Mouse (Mus musculus): Measurements from ENCODE around the gene Arid4b.
A peak's percentile ranks its signal among the peaks of the same experiment; 100 is the strongest.

The Arid4b gene

DNA sequence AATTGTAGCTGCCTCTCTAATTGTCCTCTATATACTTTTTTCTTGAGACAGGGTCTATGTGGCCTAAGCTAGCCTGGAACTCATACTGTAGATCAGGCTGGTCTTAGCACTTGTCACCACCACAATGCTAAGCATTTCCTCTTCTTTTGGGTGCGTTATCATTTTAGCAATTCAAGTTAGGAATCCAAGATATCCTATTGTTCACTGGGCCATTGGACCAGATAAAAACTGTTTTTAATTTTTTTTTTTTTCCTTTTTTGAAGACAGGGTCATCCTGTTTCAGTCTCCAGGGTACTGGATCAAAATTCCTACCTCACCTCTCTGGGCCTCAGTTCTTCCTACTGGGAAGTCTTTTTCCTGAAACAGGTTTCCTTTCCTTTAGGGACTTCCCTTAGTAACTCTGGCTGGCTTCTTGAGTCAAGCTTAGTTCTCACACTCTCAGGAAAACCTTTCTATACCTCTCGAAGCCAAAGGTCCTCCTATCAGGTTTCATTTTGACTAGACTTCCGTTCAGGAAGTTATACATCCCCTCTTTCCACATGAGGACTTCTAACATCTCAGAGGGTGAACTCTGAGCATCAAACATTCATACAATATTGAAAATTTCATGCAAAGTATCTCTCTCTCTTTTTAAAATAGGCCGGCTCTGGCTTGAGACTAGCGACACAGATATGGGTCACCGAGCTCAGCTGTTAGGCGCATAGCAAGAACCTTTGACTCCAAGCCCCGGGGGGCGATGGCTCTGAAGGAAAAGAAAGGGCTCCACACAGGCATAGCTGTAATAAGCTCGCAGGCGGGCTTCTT is 621 bp upstream of the Arid4b start:
- DNase-seq (ENCODE audit: low spot score in 2 of 2): no peak

DNA sequence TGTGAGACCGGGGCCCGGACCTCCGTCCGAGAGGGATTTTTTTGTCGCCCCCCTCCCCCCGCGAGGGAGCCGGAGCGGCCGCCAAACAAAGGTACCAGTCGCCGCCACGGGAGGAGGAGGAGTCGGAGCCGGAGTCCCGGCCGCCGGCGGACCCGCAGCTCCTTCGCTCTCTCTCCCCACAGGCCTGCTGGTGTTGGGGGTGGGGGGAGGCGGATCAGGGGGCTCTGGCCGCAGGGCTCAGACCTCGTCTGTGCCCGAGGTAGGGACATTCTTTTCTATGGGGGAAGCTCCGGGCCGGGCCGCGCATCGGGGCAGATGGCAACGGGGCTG is 875 bp downstream of the Arid4b start:
- DNase-seq (ENCODE audit: low spot score in 2 of 2): no peak

DNA sequence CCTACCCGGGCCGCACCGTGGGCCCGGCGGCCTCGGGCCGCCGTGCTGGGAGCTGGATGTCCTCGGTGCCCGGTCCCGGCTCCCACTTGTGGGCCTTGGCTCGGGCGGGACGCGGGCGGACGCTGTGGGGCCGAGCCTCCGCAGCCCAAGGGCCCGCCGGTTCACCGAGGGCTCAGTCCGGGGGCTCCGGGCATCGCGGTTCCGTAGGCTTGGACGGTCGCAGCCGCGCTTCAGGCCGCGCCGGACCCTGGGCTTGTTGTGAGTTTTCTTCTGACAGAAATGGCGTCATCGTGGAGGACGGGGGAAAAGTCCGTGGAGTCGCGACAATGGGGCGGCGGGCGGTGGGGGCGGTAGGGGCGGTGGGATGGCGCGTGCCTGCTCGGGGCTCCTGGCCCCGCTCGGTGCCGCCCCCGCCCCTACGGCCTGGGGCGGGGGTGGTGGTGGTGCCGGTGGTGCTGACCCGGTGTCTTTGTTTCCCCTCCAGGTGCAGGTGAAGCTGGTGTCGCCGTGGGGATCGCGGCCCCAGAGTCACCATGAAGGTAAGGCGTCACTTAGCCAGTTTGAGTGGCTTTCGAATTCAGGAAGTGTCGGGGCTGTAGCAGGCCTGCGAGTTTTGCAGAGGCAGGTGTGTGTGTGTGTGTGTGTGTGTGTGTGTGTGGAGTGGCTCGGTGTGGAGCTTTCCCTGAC is 1.5 kb downstream of the Arid4b start:
- peak in 1 of 2 experiments; percentile 34 for DNase-seq (ENCODE audit: low spot score in 2 of 2)

DNA sequence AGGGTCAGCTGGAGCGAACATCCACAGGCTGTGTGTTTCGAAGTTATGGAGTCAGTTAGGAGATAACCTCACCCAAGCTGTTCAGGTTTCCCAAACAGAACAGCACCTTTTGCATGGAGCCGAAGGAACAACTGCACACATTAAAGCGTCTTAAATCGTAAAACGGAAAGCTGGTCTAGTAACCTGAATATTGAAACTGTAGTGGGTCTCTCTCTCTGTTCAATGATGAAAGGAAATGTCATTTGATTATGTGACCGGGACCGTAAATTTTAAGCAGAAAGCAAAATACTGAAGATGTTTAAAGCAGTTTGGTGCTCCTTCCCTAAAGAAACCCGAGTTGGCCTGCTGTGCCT is 2.0 kb downstream of the Arid4b start:
- no peak for DNase-seq (ENCODE audit: low spot score in 2 of 2)

DNA sequence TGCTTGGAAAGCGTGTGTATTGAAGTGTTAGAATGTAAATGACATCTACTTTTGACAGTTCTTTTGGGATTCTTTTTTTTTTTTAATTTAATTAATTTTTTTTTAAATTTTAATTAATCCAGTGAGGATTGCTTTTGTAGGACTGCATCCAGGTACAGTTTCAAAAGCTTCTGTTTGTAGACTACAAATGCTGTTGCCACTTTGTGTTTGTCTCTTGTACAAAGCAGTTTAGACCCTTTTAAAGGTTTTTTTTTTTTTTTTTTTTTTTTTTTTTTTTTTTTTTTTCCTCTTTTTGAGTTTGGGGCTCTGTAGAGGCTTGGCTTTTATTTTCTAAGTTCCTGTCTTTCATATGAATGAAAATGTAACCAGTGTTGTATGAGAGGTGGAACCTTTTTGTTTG is 2.7 kb downstream of the Arid4b start:
- DNase-seq (ENCODE audit: low spot score in 2 of 2): no peak

DNA sequence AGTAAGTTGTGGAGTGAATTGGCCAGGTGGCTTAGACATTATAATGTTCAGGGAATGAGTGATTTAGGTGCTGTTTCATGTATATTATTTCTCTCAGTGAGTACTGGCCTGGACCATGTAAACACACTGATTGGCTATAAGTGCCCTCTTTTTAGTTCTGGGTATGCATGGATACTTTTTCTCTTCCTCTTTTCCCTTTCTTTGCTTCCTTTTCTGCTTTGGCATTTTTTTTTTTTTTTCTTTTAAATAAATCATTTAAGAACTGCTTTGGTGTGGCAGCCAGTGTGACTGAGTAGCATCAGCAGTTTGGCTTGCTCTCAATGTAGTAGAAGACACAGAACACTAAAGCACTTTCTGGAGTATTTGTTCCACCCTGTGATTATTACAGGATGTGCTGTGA is 5.0 kb downstream of the Arid4b start:
- DNase-seq (ENCODE audit: low spot score in 2 of 2): no peak

DNA sequence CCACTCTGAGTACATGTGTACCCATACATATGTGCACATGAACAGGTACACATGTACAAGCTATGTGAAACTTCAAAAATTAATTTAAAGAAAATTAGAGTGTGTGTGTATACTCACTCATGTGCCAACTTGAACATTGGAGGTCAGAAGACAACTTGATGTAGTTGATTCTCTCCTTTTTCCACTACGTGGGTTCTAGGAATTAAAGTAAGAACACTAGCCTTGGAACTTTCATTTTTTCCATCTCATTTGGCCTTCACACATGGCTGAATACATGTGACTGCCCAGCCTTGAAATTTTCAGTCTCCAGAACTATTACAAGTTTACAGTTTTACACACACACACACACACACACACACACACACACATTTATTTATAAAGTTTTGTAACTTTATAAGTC is 6.3 kb downstream of the Arid4b start:
- no peak for DNase-seq (ENCODE audit: low spot score in 2 of 2)

DNA sequence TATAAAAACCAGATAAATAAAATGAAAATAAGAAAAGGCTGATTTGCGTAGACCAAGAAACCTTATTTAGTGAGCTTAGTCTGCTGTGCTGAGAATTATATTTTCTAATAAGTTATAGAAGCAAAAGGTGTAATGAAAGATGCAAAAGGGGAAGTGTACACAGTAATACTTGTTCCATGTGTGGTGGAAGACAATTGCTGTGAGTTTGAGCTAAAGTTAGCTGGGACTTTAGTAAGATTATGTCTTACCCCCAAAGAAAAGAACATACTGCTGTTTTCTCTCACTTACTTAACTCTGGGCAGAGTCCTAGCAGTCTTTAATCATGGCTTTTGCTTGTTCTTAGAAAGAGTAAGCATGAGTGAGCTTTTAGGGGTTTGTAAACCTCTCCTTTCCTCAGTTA is 11.3 kb downstream of the Arid4b start:
- no peak for DNase-seq (ENCODE audit: low spot score in 2 of 2)

DNA sequence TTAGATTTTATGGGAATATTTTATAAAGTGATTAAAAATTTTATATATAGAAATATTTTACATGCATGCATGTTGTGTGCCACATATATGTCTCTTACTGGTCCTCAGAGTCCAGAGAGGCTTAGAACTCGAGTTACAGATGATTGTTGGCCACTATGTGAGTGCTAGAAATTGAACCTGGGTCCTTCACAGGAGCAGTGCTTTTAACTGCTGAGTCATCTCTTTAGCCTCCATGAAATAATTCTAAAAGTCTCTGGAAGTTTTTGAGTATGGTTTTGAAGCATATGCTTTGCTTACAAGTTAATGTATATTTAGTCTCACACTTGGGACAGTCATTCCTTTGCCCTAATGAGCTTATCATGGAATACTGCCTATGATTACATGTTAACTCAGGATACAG is 12.3 kb downstream of the Arid4b start:
- DNase-seq (ENCODE audit: low spot score in 2 of 2): no peak

DNA sequence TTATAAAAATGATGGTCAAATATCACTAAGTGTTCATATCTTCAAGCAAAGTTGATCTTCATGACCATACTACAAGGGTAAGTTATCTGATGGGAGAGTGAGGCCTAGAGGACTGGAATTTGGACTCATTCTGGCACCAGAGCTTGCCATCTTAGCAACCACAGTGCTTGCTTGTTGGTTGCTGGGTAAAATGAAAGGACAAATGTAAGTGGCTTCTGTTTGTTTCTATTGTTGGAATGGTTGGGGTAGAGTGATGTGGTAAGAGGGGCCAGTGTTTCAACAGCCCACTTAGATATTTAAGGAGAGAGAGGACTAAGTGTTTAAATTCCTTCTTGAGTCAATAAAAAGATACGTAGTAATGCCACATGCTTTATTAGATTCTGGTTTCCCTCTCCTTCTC is 25.6 kb downstream of the Arid4b start:
- DNase-seq (ENCODE audit: low spot score in 2 of 2): no peak

DNA sequence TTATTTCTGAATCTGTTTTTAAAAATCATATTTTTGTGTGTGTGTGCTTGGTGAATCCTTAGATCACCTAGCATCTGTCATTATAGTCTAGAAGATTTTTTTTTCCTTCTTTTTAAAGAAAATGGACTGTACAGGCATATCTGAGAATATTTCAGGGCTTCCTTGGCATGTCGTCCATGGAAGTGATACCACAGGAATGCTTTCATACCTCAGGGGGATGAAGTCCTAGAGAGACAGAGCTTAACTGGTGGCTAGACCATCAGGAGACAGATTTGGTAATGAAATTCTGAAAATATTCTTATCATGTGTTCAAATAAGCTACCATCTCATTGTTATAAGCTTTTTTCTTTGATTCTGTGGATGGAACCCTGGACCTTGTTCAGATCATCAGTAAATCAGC is 40.0 kb downstream of the Arid4b start:
- DNase-seq (ENCODE audit: low spot score in 2 of 2): no peak

DNA sequence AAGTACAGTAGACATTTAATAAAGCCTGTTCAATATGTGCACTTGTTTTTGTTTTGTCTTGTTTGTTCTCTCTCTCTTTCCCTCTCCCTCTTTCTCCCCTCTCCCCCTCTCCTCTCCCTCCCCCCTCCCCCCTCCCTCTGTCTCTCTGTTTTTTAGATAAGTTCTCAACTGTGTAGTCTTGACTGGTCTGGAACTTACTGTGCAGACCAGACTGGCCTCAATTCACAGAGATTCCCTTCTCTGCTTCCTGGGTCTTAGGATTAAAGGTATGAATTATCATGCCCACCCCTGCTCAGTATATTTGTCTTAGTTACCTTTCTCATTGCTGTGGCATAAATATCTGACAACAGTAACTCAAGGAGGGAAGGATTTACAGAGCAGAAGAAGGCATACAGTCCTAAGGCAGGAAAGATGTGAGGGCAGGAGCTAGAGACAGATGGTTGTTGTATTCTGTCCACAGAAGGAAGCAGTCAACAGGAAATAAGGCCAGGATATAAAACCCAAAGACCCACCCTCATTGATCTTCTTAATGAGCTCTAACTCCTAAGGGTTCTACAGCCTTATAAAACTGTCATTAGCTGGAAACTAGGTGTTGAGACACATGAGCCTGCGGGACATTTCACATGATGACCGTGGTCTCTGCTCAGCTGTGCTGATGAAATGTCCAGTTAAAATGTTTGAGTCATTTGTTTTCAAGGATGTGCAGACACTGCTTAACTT is 47.3 kb downstream of the Arid4b start:
- no peak for DNase-seq (ENCODE audit: low spot score in 2 of 2)

DNA sequence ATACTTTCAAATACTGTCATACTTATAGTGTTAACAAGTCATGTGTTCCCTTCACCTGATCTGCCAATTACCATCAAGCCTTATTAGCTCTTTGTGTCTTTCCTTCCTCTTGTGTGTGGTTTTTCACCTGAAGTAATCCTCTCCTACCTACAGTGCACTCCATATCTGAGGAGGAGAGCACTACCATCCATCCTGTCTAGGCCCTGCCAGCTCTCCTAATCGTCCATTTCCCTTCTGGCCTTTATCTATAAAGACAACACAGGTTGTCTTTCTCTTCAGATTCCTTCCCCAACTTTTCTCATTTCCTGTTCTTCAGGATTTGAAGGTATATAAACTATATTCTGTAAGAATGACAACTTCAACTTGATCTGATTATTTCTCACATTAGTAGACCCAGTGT is 48.1 kb downstream of the Arid4b start:
- no peak for DNase-seq (ENCODE audit: low spot score in 2 of 2)

DNA sequence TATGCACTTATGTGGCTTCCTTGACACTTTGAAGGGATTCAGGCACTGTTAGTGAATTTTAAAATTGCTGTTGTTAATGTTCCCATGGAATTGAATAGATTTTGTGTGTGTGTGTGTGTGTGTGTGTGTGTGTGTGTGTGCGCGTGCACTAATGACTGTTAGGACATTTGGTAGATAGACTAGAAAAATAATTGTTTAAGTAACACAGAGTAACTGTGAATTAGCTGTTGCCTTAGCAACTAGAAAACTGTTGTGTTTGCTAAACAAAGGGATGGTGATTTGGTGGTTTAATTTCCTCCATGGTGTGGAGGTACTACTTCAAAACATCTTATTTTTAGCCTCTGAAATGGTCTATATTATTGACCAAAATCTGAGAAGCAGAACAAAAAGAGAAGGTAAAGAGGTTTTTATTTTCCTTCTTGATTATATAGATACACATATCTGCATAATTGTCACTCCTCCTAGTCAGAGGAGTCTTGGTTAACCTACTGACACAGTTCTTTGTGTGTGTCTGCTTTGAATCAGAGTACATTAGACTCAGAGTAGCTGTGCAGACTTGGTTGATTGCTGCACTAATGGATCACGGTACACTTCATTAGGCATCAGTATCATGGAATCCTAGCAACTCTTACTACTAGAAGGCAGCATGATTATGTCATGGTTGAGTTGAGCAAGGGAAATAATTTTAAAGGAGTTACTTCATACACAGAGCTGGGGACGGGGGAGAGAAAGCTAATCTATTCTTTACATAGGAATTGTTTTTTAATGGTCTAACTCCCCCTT is 50.9 kb downstream of the Arid4b start:
- no peak for DNase-seq (ENCODE audit: low spot score in 2 of 2)

DNA sequence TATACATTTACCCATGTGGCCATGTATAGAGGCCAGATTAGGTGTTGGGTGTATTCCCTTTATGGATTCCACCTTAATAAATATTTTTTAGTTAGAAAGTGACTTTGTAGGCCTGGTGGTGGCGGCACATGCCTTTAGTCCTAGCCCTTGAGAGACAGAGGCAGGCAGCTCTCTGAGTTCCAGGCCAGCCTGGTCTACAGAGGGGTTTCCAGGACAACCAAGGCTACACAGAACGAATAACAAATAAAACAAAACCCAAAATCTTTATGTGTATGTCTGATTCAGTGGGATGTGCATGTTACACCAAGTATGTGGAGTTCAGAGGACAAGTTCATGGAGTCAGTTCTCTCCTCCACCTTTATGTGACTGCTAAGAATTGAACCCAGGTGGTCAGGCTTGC is 52.8 kb downstream of the Arid4b start:
- no peak for DNase-seq (ENCODE audit: low spot score in 2 of 2)

DNA sequence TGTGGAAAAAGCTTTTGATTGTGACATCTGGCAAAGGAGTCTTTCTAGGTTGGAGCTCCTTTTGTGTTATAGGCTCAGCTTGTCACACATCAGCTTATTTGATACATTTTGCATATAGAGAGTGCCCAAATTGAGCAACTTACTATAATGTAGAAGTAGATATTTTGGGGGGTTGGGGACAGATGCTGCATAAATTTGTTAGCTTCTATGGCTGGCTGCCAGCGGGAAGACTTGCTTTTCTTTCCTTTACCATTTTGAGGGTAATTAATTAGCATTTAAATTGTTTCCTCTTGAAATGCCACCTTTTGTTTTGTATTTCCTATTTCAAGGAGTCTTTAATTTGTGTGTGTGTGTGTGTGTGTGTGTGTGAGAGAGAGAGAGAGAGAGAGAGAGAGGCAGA is 68.6 kb downstream of the Arid4b start:
- no peak for DNase-seq (ENCODE audit: low spot score in 2 of 2)

DNA sequence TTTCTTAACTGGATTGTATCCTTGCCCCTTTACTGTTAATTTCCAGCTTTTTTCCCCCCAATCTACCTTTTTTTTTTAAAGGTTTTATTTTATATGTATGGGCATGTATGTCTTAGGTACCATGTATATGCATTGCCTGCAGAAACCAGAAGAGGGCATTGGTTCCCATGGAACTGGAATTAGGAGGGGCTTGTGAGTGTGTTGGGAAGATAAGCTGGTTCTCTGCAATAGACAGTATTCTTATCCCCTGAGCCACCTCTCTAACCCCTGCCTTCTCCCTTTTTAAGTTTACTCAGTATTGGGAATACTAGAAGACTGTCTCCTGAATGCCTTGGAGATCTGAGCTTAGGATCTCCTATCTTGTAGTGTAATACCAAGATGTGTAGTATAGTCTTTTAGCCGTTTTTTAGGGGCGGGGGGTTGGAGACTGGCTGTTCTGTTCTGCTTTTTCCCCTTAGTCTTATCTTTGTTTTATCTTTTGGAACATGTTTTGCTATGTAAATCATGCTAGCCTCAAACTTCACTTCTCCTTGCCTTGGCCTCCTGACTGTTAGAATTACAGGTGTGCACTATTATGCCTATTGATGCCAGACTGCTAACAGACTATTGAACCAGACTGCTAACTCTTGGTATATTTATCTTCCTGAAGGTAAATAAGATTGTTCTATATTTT is 79.4 kb downstream of the Arid4b start:
- no peak for DNase-seq (ENCODE audit: low spot score in 2 of 2)

DNA sequence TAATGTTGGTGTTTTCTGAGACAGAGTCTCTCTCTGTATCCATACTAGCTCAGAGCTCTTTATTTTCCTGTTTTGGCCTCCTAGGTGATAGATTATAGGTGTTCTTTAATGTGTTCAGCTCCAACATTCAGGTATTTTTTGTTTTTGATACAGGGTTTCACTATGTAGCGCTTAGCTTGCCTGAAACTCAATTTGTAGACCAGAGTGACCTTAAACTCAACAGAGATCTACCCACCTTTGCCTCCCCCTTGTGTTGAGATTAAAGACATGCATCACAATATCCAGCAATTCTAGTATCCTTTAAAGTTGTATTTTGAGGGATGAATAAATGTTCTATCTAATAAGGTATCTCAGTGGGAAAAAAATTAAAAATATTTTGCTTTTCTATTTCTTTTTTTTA is 115.0 kb downstream of the Arid4b start:
- DNase-seq (ENCODE audit: low spot score in 2 of 2): no peak

DNA sequence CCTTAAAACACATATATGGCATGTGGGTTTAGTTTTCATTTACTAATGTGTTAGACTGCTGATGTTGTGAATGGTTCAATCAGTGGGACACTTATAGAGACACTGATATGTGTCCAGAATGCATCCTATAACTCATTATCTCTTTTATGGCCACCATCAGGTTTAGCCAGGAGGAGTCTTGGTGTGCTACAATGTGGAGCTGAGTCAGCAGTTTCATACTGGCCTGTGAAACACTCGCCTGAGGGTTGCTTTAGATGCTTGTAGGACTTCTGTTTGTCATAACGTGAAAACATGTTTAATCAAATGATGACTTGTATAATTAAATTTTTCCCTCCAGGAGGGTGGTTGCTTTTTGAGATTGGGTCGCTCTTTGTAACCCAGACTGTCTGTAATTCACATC is 116.6 kb downstream of the Arid4b start:
- DNase-seq (ENCODE audit: low spot score in 2 of 2): no peak

DNA sequence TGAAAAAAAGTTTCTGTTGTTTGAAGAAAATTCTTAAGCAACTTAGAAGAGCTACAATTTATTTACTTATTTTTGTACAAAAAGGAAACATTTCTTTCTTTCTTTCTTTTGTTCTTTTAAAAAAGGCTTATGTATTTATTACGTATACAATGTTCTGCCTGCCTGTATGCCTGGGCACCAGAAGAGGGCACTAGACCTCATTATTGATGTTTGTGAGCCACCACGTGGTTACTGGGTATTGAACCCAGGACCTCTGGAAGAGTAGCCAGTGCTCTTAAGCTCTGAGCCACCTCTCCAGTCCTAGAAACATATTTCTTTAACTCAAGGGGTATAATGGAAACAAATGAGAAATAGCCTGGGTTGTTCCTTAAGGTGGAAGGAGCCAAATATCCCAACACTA is 182.9 kb downstream of the Arid4b start:
- DNase-seq (ENCODE audit: low spot score in 2 of 2): no peak

Data from right cerebral cortex, adult 2 months (tissue).